Mouse (Mus musculus): Measurements from ENCODE around the gene Ddx23. TPM values are rescaled to one million over a fixed set of nuclear protein-coding genes. Genes with fewer than 3 reads are reported as not detected.

The Ddx23 gene
- total RNA-seq, 4 experiments from 2014 or later: 53.2 to 61.7 (median 56.4) TPM

GRCm38 (mm10) chr15:98674994-98675545 is 12.4 kb upstream of the Ddx23 start:
- DNase-seq (ENCODE audit: low spot score): no peak

GRCm38 (mm10) chr15:98674284-98674993 is 11.7 kb upstream of the Ddx23 start:
- no peak for DNase-seq (ENCODE audit: low spot score)

GRCm38 (mm10) chr15:98673732-98674131 is 11.0 kb upstream of the Ddx23 start:
- no peak for DNase-seq (ENCODE audit: low spot score)

- peak; percentile 31 for DNase-seq (ENCODE audit: low spot score)
Measured at GRCm38 (mm10) chr15:98672592-98672991, 9.9 kb upstream of the Ddx23 start.

GRCm38 (mm10) chr15:98664042-98664907 is 1.6 kb upstream of the Ddx23 start:
- DNase-seq (ENCODE audit: low spot score): peak; percentile 49

- no peak for DNase-seq (ENCODE audit: low spot score)
Measured at GRCm38 (mm10) chr15:98662198-98662566, 512 bp downstream of the Ddx23 start.

GRCm38 (mm10) chr15:98656982-98657751 is 5.5 kb downstream of the Ddx23 start:
- DNase-seq (ENCODE audit: low spot score): no peak

GRCm38 (mm10) chr15:98652174-98652573 is 10.5 kb downstream of the Ddx23 start:
- DNase-seq (ENCODE audit: low spot score): no peak

GRCm38 (mm10) chr15:98651431-98651830 is 11.3 kb downstream of the Ddx23 start:
- DNase-seq (ENCODE audit: low spot score): no peak

- no peak for DNase-seq (ENCODE audit: low spot score)
Measured at GRCm38 (mm10) chr15:98648071-98648470, 14.6 kb downstream of the Ddx23 start.

GRCm38 (mm10) chr15:98647308-98647707 is 15.4 kb downstream of the Ddx23 start:
- no peak for DNase-seq (ENCODE audit: low spot score)

GRCm38 (mm10) chr15:98646737-98647136 is 16.0 kb downstream of the Ddx23 start:
- DNase-seq (ENCODE audit: low spot score): no peak

GRCm38 (mm10) chr15:98645057-98646026 is 17.4 kb downstream of the Ddx23 start:
- DNase-seq (ENCODE audit: low spot score): no peak

- no peak for DNase-seq (ENCODE audit: low spot score)
Measured at GRCm38 (mm10) chr15:98644406-98644805, 18.3 kb downstream of the Ddx23 start.

GRCm38 (mm10) chr15:98640157-98640556 is 22.5 kb downstream of the Ddx23 start:
- DNase-seq (ENCODE audit: low spot score): no peak

GRCm38 (mm10) chr15:98637155-98637554 is 25.5 kb downstream of the Ddx23 start:
- DNase-seq (ENCODE audit: low spot score): no peak

- no peak for DNase-seq (ENCODE audit: low spot score)
Measured at GRCm38 (mm10) chr15:98636517-98636916, 26.2 kb downstream of the Ddx23 start.

- no peak for DNase-seq (ENCODE audit: low spot score)
Measured at GRCm38 (mm10) chr15:98635291-98635841, 27.3 kb downstream of the Ddx23 start.

GRCm38 (mm10) chr15:98634541-98635081 is 28.1 kb downstream of the Ddx23 start:
- DNase-seq (ENCODE audit: low spot score): peak; percentile 66
